Mouse (Mus musculus): ENCODE measurements around the gene D230025D16Rik. TPM values are rescaled to one million over a fixed set of nuclear protein-coding genes. Genes with fewer than 3 reads are reported as not detected.
"Not testable (repeated sequence)": the region's sequence is repeated elsewhere in the genome, so short reads cannot be mapped to it uniquely, and the experiment has no call there.

Gene D230025D16Rik
- total RNA-seq, 1 experiment from 2014 or later: 34.9 TPM

GRCm38 (mm10) chr8:105291802-105292201, 66.9 kb downstream of the D230025D16Rik start:
- not testable (repeated sequence) for DNase-seq

DNA sequence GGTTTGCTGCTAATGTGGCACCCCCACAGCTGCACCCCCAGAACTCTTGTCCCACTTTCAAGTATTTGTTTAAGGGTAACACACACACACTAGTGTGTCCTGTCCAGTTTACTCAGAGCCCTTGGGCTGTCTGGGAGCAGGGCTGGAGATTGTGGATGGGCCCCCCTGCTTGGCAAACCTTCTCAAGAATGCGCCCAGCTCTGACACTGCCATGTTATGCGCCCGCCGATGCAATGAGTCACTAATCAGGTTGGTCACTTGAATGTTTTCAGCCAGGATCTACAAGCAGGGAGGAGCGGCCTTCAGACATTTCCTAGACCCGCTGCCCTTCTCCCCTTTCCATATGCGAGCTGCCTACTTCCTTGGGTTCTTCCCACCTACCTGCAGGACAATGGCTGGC, 67.5 kb downstream of the D230025D16Rik start:
- no peak for DNase-seq

DNA sequence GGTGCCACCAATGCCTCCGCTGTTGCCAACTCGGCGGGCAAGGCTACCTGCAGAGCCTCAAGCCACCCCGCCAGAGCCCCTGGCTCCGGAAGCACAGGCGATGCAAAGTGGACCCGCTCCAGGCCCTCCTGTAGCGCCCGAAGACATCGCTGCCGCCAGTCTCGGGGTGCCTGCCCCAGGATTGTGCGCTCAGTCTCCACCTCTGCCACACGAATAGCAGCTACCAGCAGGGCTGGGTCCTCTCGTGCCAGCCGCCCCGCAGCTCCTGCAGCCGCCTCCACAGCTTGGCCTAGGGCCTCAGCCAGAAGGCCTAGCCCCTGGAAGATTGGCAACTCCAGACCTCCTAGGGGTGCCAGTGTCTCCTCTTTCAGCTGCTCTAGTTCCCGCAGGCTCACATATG, 68.5 kb downstream of the D230025D16Rik start:
- DNase-seq: no peak

DNA sequence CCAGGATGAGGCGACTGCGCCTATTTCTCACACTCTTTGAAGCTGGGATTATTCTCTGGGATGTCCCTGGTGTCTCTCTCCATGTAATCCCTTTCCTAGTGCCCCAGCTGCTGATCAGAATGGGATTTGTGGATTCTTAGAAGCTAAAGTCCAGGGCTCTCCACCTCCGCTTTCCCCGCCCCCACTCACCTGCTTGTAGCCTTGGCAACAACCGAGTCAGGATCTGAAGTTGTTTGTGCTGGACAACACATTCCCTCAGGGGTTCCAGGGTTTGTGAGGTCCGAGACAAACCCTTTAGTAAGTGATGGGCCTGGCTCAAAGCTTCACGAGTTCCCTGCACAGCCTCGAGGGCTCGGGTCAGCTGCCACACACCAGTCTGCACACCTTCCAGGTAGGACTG, 69.8 kb downstream of the D230025D16Rik start:
- DNase-seq: no peak

GRCm38 (mm10) chr8:105295256-105295655, 70.3 kb downstream of the D230025D16Rik start:
- DNase-seq: no peak

DNA sequence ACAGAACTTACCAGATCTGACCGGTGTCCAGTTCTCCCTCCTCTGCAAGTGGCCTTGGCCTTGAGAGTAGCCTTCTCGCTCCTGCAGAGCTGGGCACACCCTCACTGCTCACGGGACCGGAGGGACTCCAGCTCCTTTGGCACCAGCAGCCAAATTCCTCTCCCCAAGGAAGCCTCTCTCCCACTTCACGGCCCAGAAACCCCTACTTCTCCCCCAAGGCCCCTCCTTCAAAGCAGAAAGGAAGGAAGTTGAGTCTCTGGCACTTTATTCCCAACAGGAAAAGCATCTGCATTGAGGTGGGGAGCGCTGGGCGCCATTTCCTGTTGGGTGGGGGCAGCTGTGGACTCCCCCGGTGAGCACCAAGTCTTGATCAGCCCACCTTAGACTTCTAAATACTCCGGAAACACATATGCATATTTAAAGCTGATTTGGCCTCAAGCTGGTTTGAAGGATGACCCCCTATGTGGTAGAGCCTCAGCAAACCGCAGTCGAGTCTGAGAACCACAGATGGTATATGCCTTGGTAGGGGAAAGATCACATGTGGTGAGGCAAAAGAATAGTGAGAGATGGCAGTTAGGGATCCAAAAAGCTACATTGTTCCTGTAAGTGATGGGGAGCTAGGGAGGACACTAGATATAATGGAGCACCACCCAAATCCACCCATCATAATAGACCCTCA, 71.1 kb downstream of the D230025D16Rik start, which contains the start of gene Exoc3l:
Exoc3l (minus strand) TSS at position 207 of the 679 bp plus-strand sequence.
- peak; percentile 80 for DNase-seq

- peak; percentile 97 for DNase-seq
Observed at GRCm38 (mm10) chr8:105297511-105298192, 72.7 kb downstream of the D230025D16Rik start, which contains the start of gene E2f4. TSS of gene E2f4 (plus strand) at chr8:105297663.

- no peak for DNase-seq
Observed at GRCm38 (mm10) chr8:105298351-105299252, 73.7 kb downstream of the D230025D16Rik start.

GRCm38 (mm10) chr8:105299962-105300361, 75.0 kb downstream of the D230025D16Rik start:
- no peak for DNase-seq

Other genes with a start within 250 kb of the D230025D16Rik start
- gene Ces2h, start 224.3 kb upstream of the D230025D16Rik start, total RNA-seq (2021): 0.15 and 2.7 TPM in 2 replicates
- 3.1 and 78.7 TPM in 2 replicates for gene Ces3a, start 176.5 kb upstream of the D230025D16Rik start, total RNA-seq (2021)
- 1.5 TPM in 1 of 2 replicates, not detected in the other for gene Ces3b, start 141.4 kb upstream of the D230025D16Rik start, total RNA-seq (2021)
- not detected in 2 replicates for gene Ces4a, start 93.3 kb upstream of the D230025D16Rik start, total RNA-seq (2021)
- 58.4 and 60.1 TPM in 2 replicates for gene Cbfb, start 54.5 kb upstream of the D230025D16Rik start, total RNA-seq (2021)
- 3.6 and 5.0 TPM in 2 replicates for gene B3gnt9, start 30.0 kb downstream of the D230025D16Rik start, total RNA-seq (2021)
- gene Tradd, start 39.5 kb downstream of the D230025D16Rik start, total RNA-seq (2021): 12.7 and 15.9 TPM in 2 replicates
- 3.3 and 5.0 TPM in 2 replicates for gene Fbxl8, start 39.5 kb downstream of the D230025D16Rik start, total RNA-seq (2021)
- 0.41 and 0.70 TPM in 2 replicates for gene Hsf4, start 44.7 kb downstream of the D230025D16Rik start, total RNA-seq (2021)
- 11.5 and 13.4 TPM in 2 replicates for gene Nol3, start 51.0 kb downstream of the D230025D16Rik start, total RNA-seq (2021)
- 2.6 and 4.6 TPM in 2 replicates for gene 4931428F04Rik, start 64.7 kb downstream of the D230025D16Rik start, total RNA-seq (2021)
- gene Exoc3l, start 71.0 kb downstream of the D230025D16Rik start, total RNA-seq (2021): 16.0 and 20.2 TPM in 2 replicates
- 44.5 and 44.9 TPM in 2 replicates for gene E2f4, start 72.5 kb downstream of the D230025D16Rik start, total RNA-seq (2021)
- gene Elmo3, start 80.5 kb downstream of the D230025D16Rik start, total RNA-seq (2021): 3.9 and 5.0 TPM in 2 replicates
- gene Lrrc29, start 101.1 kb downstream of the D230025D16Rik start, total RNA-seq (2021): 4.7 and 6.6 TPM in 2 replicates
- 47.7 and 48.6 TPM in 2 replicates for gene Tmem208, start 101.2 kb downstream of the D230025D16Rik start, total RNA-seq (2021)
- gene Fhod1, start 122.8 kb downstream of the D230025D16Rik start, total RNA-seq (2021): 11.9 and 15.7 TPM in 2 replicates
- 1.9 TPM in 2 replicates for gene Slc9a5, start 123.7 kb downstream of the D230025D16Rik start, total RNA-seq (2021)
- gene Plekhg4, start 148.1 kb downstream of the D230025D16Rik start, total RNA-seq (2021): 0.26 and 0.98 TPM in 2 replicates
- 0.26 TPM in 2 replicates for gene Kctd19, start 188.4 kb downstream of the D230025D16Rik start, total RNA-seq (2021)
- gene Lrrc36, start 188.4 kb downstream of the D230025D16Rik start, total RNA-seq (2021): 4.0 and 6.0 TPM in 2 replicates
- 42.6 and 57.0 TPM in 2 replicates for gene Tppp3, start 246.4 kb downstream of the D230025D16Rik start, total RNA-seq (2021)

All from adrenal gland, postnatal 14 days (tissue).